Mouse (Mus musculus) ES-Bruce4 (cell line): ENCODE measurements around the gene Eef1b2.

Experiments
- CTCF ChIP-seq: IDR thresholded peaks from one replicate; pipeline ENCODE4 v1.8.1; 2011; ENCODE audit warnings: low read depth, low read length
- POLR2A ChIP-seq: IDR thresholded peaks from one replicate; pipeline ENCODE4 v1.8.1; 2011; ENCODE audit warnings: low read length; ENCODE audit not compliant: insufficient read depth

DNA sequence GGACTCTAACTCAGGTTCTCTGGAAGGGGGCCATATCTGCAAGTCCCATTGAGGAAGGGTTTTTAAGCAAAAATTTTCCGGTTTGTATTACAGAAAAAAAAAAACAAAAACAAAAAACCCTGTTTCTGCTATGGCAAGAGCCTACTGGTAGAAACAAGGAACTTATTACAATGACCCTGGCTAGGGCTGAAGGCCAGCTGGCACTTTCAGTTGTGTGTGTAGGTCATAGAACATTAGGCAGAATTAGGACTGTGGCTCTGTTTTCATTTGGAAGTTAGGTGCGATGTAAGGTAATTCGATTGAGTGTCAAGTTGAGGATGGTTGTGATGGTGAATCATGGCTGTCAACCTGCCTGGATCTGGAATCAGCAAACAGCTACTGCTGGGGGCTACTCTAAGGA, 11.9 kb downstream of the Eef1b2 start:
- no peak for TF ChIP-seq CTCF
- TF ChIP-seq POLR2A: no peak
